Mouse (Mus musculus) monocyte, adult 59 days (primary cell): ENCODE data around the gene Vmn2r2. TPM values are rescaled to one million over a fixed set of nuclear protein-coding genes. Genes with fewer than 3 reads are reported as not detected.

Source experiments
- total RNA-seq, 2 experiments: library from RNA; stranded (reverse); gene quantifications; one replicate each; pipeline ENCODE4 v1.2.4; 2023

The Vmn2r2 gene
- total RNA-seq, result not detected

GRCm38 (mm10) chr3:64141878-64142508 lies at the start of gene Vmn2r2:
Gene Vmn2r2, minus strand, starts transcription at chr3:64141928.

GRCm38 (mm10) chr3:64081247-64081646 lies 60.5 kb downstream of the Vmn2r2 start, which contains the start of gene Vmn2r1:
Gene Vmn2r1, plus strand, starts transcription at chr3:64081547.

Other genes starting within 250 kb of the Vmn2r2 start
- not detected for gene Plch1, start 242.5 kb downstream of the Vmn2r2 start, total RNA-seq
- gene E130311K13Rik, start 212.5 kb downstream of the Vmn2r2 start, total RNA-seq, result 1 to 10 TPM; 4.5 to 5.3 TPM
- 10 to 100 TPM; 16.9 to 17.9 TPM for gene Slc33a1, start 177.2 kb downstream of the Vmn2r2 start, total RNA-seq
- 10 to 100 TPM; 12.5 to 13.7 TPM for gene Gmps, start 165.8 kb downstream of the Vmn2r2 start, total RNA-seq
- under 1 TPM in 1 of 2 experiments, not detected in 1; 0.09 TPM for gene Vmn2r1, start 60.4 kb downstream of the Vmn2r2 start, total RNA-seq
- gene Vmn2r3, start 147.8 kb upstream of the Vmn2r2 start, total RNA-seq, result not detected